Mouse (Mus musculus) lung, postnatal 0 days (tissue): ENCODE measurements around the gene Fam122c.

Experiments used
- CTCF ChIP-seq: IDR thresholded peaks from 2 replicates; pipeline ENCODE4 v1.5.1; 2016; ENCODE audit warnings: antibody characterized with exemption, mild to moderate bottlenecking
- EP300 ChIP-seq: IDR thresholded peaks from 2 replicates; pipeline ENCODE4 v1.6.1; 2016; ENCODE audit warnings: antibody characterized with exemption, mild to moderate bottlenecking, control low read depth

- TF ChIP-seq EP300 (no peak), CTCF (no peak)
These were observed 96.5 kb downstream of the Fam122c start for GRCm38 (mm10) chrX:53369534-53370365.
